Mouse (Mus musculus): ENCODE results near the gene Hunk.

GRCm38 (mm10) chr16:90433551-90433950, 47.7 kb downstream of the Hunk start:
- TF ChIP-seq CTCF (IDR thresholded peaks at IDR 0.05; ENCODE audit: control insufficient read depth, insufficient read depth, low read length), result no peak
- no peak for TF ChIP-seq POLR2A (IDR thresholded peaks at IDR 0.05; ENCODE audit: borderline replicate concordance, control insufficient read depth, low read depth, low read length)

Measured in bone marrow, adult 2 months (tissue).